Mouse (Mus musculus) forebrain, postnatal 0 days (tissue): ENCODE data around the gene Prss16. TPM values are rescaled to one million over a fixed set of nuclear protein-coding genes. Genes with fewer than 3 reads are reported as not detected.
"Not testable (repeated sequence)": the region's sequence is repeated elsewhere in the genome, so short reads cannot be mapped to it uniquely, and the experiment has no call there.

ENCODE experiments used
- ATAC-seq: fragments of 200-750 bp; cut with Nextera tagmentation; 2 replicates; pipeline ENCODE4 v1.8.0; 2017; ENCODE audit warnings: mild to moderate bottlenecking, moderate library complexity
- DNase-seq: peaks from one replicate; pipeline ENCODE4 v3.0.0-alpha.2; 2015
- H3K27ac ChIP-seq: fragments of 300-500 bp; sonication (generic); 2 replicates; pipeline ENCODE4 v1.5.1; 2014; ENCODE audit warnings: low read depth, mild to moderate bottlenecking, antibody characterized with exemption, low read length, moderate library complexity, mixed read lengths
- H3K27me3 ChIP-seq: fragments of 300-500 bp; sonication (generic); 2 replicates; pipeline ENCODE4 v1.6.1; 2014; ENCODE audit warnings: mild to moderate bottlenecking, low read length, mixed read lengths; ENCODE audit not compliant: insufficient read depth
- H3K36me3 ChIP-seq: fragments of 300-500 bp; sonication (generic); 2 replicates; pipeline ENCODE4 v1.6.1; 2014; ENCODE audit warnings: mild to moderate bottlenecking, moderate library complexity; ENCODE audit not compliant: insufficient read depth
- H3K4me1 ChIP-seq: fragments of 300-500 bp; sonication (generic); 2 replicates; pipeline ENCODE4 v1.6.1; 2014; ENCODE audit warnings: antibody characterized with exemption; ENCODE audit not compliant: insufficient read depth
- H3K4me2 ChIP-seq: fragments of 300-500 bp; sonication (generic); 2 replicates; pipeline ENCODE4 v1.6.1; 2014; ENCODE audit warnings: low read depth, mild to moderate bottlenecking, moderate library complexity
- H3K4me3 ChIP-seq: fragments of 300-500 bp; sonication (generic); 2 replicates; pipeline ENCODE4 v1.5.1; 2014; ENCODE audit warnings: low read depth, low read length, mixed read lengths
- H3K9ac ChIP-seq: fragments of 300-500 bp; sonication (generic); 2 replicates; pipeline ENCODE4 v1.6.1; 2014; ENCODE audit warnings: mild to moderate bottlenecking
- H3K9me3 ChIP-seq: fragments of 300-500 bp; sonication (generic); 2 replicates; pipeline ENCODE4 v1.6.1; 2016; ENCODE audit warnings: low read length
- CTCF ChIP-seq: sonication (generic); IDR thresholded peaks from 2 replicates; pipeline ENCODE4 v1.5.1; 2016; ENCODE audit warnings: antibody characterized with exemption, control low read depth, low read depth
- WGBS: fragments of 180-500 bp; shearing (Covaris S2); extraction: QIAGEN DNeasy Blood & Tissue Kit; methylation state at CpG from one replicate; pipeline ENCODE4 v1.1.7; 2014; 5-methylcytosine and 5-hydroxymethylcytosine counted together
- polyA plus RNA-seq: library from polyadenylated mRNA; unstranded; fragments of >200 nt; fragmentation: Nextera tagmentation; extraction: Ambion mirVana; gene quantifications from 2 replicates; pipeline ENCODE4 v1.2.1, GENCODE M21; 2015
- total RNA-seq: library from RNA; depleted of rRNA; stranded (reverse); fragments of >200 nt; gene quantifications from 2 replicates; pipeline ENCODE4 v1.2.3, GENCODE M21; 2014

Gene Prss16
- total and polyA plus RNA-seq, 2 experiments from 2014 or later = not detected

GRCm38 (mm10) chr13:22044432-22045155 lies 35.1 kb upstream of the Prss16 start:
- WGBS = 78% methylated on average over 6 of the region's 6 CpGs
- no peaks in the 10 kb centered on the region for H3K9me3 ChIP-seq
- no peak for TF ChIP-seq CTCF
- H3K27me3 ChIP-seq = no peaks in the 10 kb centered on the region
- peaks cover 11% of the 10 kb centered on the region for H3K4me1 ChIP-seq
- ATAC-seq (no peak), DNase-seq (no peak)
- no peak overlapping the region for H3K27ac ChIP-seq
- H3K36me3 ChIP-seq = no peaks in the 10 kb centered on the region
- no peak overlapping the region for H3K4me3 ChIP-seq
- H3K9ac ChIP-seq = no peak overlapping the region
- no peak overlapping the region for H3K4me2 ChIP-seq

- H3K9me3 ChIP-seq = no peaks in the 10 kb centered on the region
- ATAC-seq (peak; percentile 12), DNase-seq (peak; percentile 76)
- no peaks in the 10 kb centered on the region for H3K36me3 ChIP-seq
- no peak overlapping the region for H3K27ac ChIP-seq
- H3K4me2 ChIP-seq = peak overlapping the region; percentile 44
- under 1% methylated on average over 10 of the region's 14 CpGs for WGBS
- peak; percentile 74 for TF ChIP-seq CTCF
- H3K4me3 ChIP-seq = peak overlapping the region; percentile 35
- no peak overlapping the region for H3K9ac ChIP-seq
- no peaks in the 10 kb centered on the region for H3K27me3 ChIP-seq
- peaks cover 11% of the 10 kb centered on the region for H3K4me1 ChIP-seq
Measured at GRCm38 (mm10) chr13:22043503-22044431, 34.2 kb upstream of the Prss16 start.

- peak within 1 kb of the TSS; percentile 47; the same call in 1 of the 2 replicates for H3K27ac ChIP-seq
- peak within 1 kb of the TSS; percentile 37 for H3K9ac ChIP-seq
- H3K4me2 ChIP-seq = peak within 1 kb of the TSS; percentile 71
- not testable (repeated sequence) for H3K9me3 ChIP-seq, H3K36me3 ChIP-seq, H3K27me3 ChIP-seq
- H3K4me1 ChIP-seq = peaks cover 11% of the 10 kb centered on the region
- under 1% methylated on average over 38 of the region's 80 CpGs for WGBS
- H3K4me3 ChIP-seq = peak within 1 kb of the TSS; percentile 35
- DNase-seq (peak; percentile 98), ATAC-seq (peak; percentile 90)
Measured at GRCm38 (mm10) chr13:22042568-22043502, 33.3 kb upstream of the Prss16 start, which contains the start of the genes Hist1h2ag and Hist1h2bj. Gene Hist1h2ag, minus strand, starts transcription at chr13:22042944. Gene Hist1h2bj, plus strand, starts transcription at chr13:22043214.

- no peak for DNase-seq
Measured at GRCm38 (mm10) chr13:22041651-22042567, 32.4 kb upstream of the Prss16 start.

GRCm38 (mm10) chr13:22041142-22041536 lies 31.6 kb upstream of the Prss16 start, which contains the start of gene Hist1h4i:
Gene Hist1h4i, minus strand, starts transcription at chr13:22041362.
- WGBS = under 1% methylated on average over 21 of the region's 27 CpGs
- ATAC-seq (peak; percentile 71), DNase-seq (peak; percentile 96)
- H3K36me3 ChIP-seq, H3K9me3 ChIP-seq, H3K27me3 ChIP-seq: not testable (repeated sequence)
- Histone ChIP-seq H3K4me1 (peaks cover 17% of the 10 kb centered on the region), H3K9ac (peak within 1 kb of the TSS; percentile 42), H3K27ac (peak within 1 kb of the TSS; percentile 79), H3K4me2 (peak within 1 kb of the TSS; percentile 71), H3K4me3 (peak within 1 kb of the TSS; percentile 40)

More at GRCm38 (mm10) chr13:22041651-22042567, 32.4 kb upstream of the Prss16 start:
- no peaks in the 10 kb centered on the region for H3K27me3 ChIP-seq
- H3K36me3 ChIP-seq = no peaks in the 10 kb centered on the region
- peak overlapping the region; percentile 18; the same call in 1 of the 2 replicates for H3K9ac ChIP-seq
- no peaks in the 10 kb centered on the region for H3K9me3 ChIP-seq
- H3K27ac ChIP-seq = peak overlapping the region; percentile 42; the same call in 1 of the 2 replicates
- peaks cover 11% of the 10 kb centered on the region for H3K4me1 ChIP-seq
- no peak for TF ChIP-seq CTCF
- peak overlapping the region; percentile 40 for H3K4me3 ChIP-seq
- WGBS = 2% methylated on average over 13 of the region's 13 CpGs
- ATAC-seq = no peak
- H3K4me2 ChIP-seq = peak overlapping the region; percentile 71
